Mouse (Mus musculus) olfactory bulb, adult 2 months (tissue): Measurements from ENCODE around the gene Rasgef1b. TPM values are rescaled to one million over a fixed set of nuclear protein-coding genes. Genes with fewer than 3 reads are reported as not detected.

Experiments
- H3K27ac ChIP-seq: fragments of 200-500 bp; 2 replicates; pipeline ENCODE4 v1.5.1; 2012; ENCODE audit warnings: low read depth, low read length; ENCODE audit not compliant: insufficient read depth
- H3K4me1 ChIP-seq: fragments of 200-500 bp; 2 replicates; pipeline ENCODE4 v1.6.1; 2012; ENCODE audit warnings: low read length; ENCODE audit not compliant: control insufficient read depth, insufficient read depth
- H3K4me3 ChIP-seq: fragments of 200-500 bp; 2 replicates; pipeline ENCODE4 v1.5.1; 2012; ENCODE audit warnings: mild to moderate bottlenecking, low read depth, low read length, moderate library complexity; ENCODE audit not compliant: insufficient read depth
- CTCF ChIP-seq: fragments of 200-500 bp; IDR thresholded peaks from 2 replicates; pipeline ENCODE4 v1.5.1; 2012; ENCODE audit warnings: low read depth, mild to moderate bottlenecking, low read length, moderate library complexity; ENCODE audit not compliant: insufficient read depth
- POLR2A ChIP-seq: fragments of 200-500 bp; IDR thresholded peaks from 2 replicates; pipeline ENCODE4 v1.6.1; 2012; ENCODE audit warnings: mild to moderate bottlenecking, low read depth, low read length, moderate library complexity; ENCODE audit not compliant: insufficient read depth
- WGBS: fragments of 180-500 bp; shearing (Covaris S2); methylation state at CpG from one replicate; pipeline ENCODE4 v1.1.7; 2018; 5-methylcytosine and 5-hydroxymethylcytosine counted together
- polyA plus RNA-seq: library from polyadenylated mRNA; stranded (reverse); fragments of >200 nt; gene quantifications from 2 replicates; pipeline ENCODE4 v1.2.4, GENCODE M21; 2012; ENCODE audit warnings: low replicate concordance; ENCODE audit not compliant: missing spikeins, insufficient read depth, insufficient read length

Rasgef1b gene
- polyA plus RNA-seq, 1 experiment, result not detected

DNA sequence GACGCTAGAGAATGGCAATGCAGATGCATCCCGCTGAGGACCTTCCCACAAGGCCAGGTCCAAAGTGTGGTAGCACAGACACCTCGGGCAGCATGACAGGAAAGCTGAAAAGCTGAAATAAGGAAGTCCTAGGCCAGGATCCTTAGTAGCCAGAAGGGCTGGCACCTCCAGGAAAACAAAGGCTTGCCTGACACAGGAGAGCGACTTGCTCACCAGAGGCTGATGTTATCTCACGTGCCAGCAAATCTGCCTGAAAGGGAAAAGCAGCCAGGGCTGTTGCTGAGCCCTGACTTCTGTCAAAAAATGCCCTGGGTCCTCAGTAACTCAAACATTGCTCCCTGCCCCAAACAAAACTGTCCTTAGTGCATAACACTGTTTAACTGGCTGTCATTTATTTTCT lies 478.0 kb downstream of the Rasgef1b start:
- Histone ChIP-seq H3K27ac (peak overlapping the region; percentile 44; the same call in 1 of the 2 replicates), H3K4me3 (peak overlapping the region; percentile 32), H3K4me1 (peaks cover 13% of the 10 kb centered on the region; the same call in 1 of the 2 replicates)
- WGBS, result 56% methylated on average over 5 of the region's 5 CpGs
- no peak for TF ChIP-seq POLR2A
- TF ChIP-seq CTCF, result no peak

- Histone ChIP-seq H3K4me1 (peaks cover 13% of the 10 kb centered on the region; the same call in 1 of the 2 replicates), H3K27ac (no peak overlapping the region), H3K4me3 (no peak overlapping the region)
- TF ChIP-seq POLR2A, result no peak
- TF ChIP-seq CTCF, result peak; percentile 94
- WGBS, result 2% methylated on average over 7 of the region's 7 CpGs
Observed at GRCm38 (mm10) chr5:99248501-99248900, 480.4 kb downstream of the Rasgef1b start.

- H3K4me1 ChIP-seq, result peaks cover 13% of the 10 kb centered on the region; the same call in 1 of the 2 replicates
- no peak overlapping the region for H3K27ac ChIP-seq
- H3K4me3 ChIP-seq, result no peak overlapping the region
- WGBS, result 88% methylated on average over 6 of the region's 6 CpGs
- no peak for TF ChIP-seq CTCF
- no peak for TF ChIP-seq POLR2A
Observed at GRCm38 (mm10) chr5:99247915-99248314, 480.9 kb downstream of the Rasgef1b start.

DNA sequence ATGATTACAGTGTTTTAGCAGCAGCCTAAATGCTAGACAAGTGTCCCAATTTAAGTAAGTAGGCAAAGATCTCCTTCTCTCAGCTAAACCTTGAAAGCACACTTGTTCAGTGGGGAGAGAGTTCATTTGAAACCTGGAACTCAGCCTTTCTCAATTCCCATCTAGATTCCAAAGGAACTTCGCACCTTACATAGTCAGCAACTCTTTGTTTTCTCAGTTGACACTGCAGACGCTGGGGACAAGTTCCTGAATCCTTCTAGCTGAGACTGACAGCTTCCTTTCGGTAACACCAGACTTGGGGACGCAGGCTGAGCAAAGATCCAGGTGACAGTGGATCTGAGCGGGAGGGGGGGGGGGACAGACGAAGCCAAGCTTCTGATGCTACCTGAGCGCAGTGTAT lies 481.4 kb downstream of the Rasgef1b start:
- no peak overlapping the region for H3K27ac ChIP-seq
- H3K4me1 ChIP-seq, result peaks cover 13% of the 10 kb centered on the region; the same call in 1 of the 2 replicates
- TF ChIP-seq POLR2A, result no peak
- TF ChIP-seq CTCF, result no peak
- 71% methylated on average over 7 of the region's 7 CpGs for WGBS
- H3K4me3 ChIP-seq, result no peak overlapping the region

DNA sequence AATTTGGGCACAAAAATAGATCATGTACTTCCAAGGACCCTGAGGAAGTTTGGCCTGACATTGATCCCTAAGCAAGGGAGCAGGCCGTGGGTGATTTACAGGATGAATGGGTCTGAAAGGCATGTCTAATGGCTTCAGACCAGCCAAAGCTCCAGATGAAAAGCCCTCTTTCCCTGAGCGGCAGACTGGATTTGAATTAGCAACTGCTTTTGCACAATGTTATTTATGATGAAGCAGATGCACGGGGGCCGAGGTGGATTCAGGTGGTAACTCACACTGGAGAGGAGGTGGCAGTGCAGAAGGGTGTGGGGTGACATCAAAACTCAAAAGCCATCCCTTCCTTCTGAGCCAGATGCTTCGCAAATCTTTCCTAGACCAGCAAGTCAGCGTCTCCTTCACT lies 481.9 kb downstream of the Rasgef1b start:
- WGBS, result 66% methylated on average over 6 of the region's 6 CpGs
- TF ChIP-seq CTCF (no peak), POLR2A (no peak)
- Histone ChIP-seq H3K27ac (no peak overlapping the region), H3K4me3 (no peak overlapping the region), H3K4me1 (peaks cover 13% of the 10 kb centered on the region; the same call in 1 of the 2 replicates)

DNA sequence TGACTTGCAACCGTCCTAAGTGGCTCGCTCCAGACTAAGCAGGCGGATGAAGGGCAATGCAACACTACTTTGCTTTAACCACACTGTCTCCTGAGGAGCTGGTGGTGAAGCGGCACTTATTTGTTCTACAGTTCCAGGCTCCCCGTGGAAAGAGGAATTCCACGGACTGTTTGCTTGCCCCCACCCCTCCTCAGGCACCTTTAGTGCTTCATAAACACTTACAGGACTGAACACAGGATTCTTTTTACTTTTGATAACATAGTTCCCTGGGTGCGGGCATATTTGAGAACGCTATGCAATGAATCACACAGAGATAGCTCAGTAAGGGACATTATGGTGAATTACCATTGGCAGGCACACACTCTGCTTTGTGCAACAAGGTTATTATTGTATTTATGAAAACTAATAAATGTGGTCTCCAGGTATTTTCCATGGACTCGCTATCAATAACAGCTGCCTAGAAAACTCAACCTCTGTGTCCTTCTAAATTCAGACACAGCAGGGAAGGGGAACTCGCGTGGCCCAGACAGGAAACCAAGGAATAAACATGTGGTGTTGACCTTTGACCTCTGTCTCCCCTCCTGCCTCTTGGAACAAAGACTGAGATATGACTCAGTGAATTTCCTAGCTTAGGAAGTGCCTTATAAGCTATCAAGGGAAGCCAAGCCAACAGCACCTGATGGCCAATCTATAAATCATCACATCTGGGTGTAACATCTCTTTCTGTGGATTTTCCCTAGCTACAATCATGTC lies 486.7 kb downstream of the Rasgef1b start:
- TF ChIP-seq POLR2A (no peak), CTCF (no peak)
- 88% methylated on average over 11 of the region's 11 CpGs for WGBS
- Histone ChIP-seq H3K4me3 (no peak overlapping the region), H3K4me1 (no peaks in the 10 kb centered on the region), H3K27ac (no peak overlapping the region)

DNA sequence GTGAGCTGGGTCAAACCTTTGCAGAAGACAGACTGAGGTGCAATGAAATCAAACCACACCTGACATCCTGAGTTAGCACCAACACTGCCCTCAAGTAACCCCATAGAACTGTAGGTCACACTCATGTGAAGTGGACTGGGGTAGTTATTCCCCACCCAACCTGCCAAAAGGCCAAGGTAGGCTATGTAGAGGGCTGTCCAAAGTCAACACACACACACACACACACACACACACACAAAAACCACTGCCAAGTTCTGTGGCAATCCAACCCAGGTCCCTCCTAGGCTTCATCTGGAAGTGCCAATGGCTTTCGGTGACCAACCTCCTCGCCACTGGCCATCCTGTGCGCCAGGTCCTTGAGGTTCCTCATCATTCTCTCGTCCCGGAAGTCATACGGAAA lies 488.4 kb downstream of the Rasgef1b start:
- no peaks in the 10 kb centered on the region for H3K4me1 ChIP-seq
- no peak for TF ChIP-seq POLR2A
- TF ChIP-seq CTCF, result no peak
- WGBS, result 95% methylated on average over 6 of the region's 6 CpGs

GRCm38 (mm10) chr5:99239677-99240076 lies 489.2 kb downstream of the Rasgef1b start:
- Histone ChIP-seq H3K4me1 (no peaks in the 10 kb centered on the region), H3K4me3 (no peak overlapping the region), H3K27ac (no peak overlapping the region)
- TF ChIP-seq POLR2A, result no peak
- TF ChIP-seq CTCF, result no peak
- 91% methylated on average over 9 of the region's 9 CpGs for WGBS

More for the DNA sequence above, 488.4 kb downstream of the Rasgef1b start:
- Histone ChIP-seq H3K27ac (no peak overlapping the region), H3K4me3 (no peak overlapping the region)

DNA sequence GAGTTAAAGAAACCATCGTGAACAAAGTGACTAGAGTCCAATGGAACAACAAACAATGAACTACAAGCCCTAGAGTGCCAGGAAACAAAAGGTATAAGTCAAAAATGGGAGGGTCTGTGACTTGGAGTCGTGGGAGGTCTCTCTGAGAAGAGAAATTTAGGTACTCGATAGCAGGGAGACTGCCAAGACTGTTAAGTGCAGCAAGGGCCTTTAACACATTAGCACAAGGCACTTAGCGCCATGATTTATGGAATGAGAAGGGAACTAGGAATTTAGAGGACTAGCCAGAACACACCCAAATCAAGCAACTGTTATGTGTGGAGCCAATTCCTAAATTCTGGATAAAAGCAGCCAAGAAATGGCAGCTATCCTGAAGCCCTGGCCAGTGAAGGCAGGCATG lies 490.7 kb downstream of the Rasgef1b start:
- H3K4me3 ChIP-seq, result no peak overlapping the region
- 89% methylated on average over 4 of the region's 4 CpGs for WGBS
- TF ChIP-seq CTCF (no peak), POLR2A (no peak)
- H3K4me1 ChIP-seq, result no peaks in the 10 kb centered on the region
- H3K27ac ChIP-seq, result no peak overlapping the region

DNA sequence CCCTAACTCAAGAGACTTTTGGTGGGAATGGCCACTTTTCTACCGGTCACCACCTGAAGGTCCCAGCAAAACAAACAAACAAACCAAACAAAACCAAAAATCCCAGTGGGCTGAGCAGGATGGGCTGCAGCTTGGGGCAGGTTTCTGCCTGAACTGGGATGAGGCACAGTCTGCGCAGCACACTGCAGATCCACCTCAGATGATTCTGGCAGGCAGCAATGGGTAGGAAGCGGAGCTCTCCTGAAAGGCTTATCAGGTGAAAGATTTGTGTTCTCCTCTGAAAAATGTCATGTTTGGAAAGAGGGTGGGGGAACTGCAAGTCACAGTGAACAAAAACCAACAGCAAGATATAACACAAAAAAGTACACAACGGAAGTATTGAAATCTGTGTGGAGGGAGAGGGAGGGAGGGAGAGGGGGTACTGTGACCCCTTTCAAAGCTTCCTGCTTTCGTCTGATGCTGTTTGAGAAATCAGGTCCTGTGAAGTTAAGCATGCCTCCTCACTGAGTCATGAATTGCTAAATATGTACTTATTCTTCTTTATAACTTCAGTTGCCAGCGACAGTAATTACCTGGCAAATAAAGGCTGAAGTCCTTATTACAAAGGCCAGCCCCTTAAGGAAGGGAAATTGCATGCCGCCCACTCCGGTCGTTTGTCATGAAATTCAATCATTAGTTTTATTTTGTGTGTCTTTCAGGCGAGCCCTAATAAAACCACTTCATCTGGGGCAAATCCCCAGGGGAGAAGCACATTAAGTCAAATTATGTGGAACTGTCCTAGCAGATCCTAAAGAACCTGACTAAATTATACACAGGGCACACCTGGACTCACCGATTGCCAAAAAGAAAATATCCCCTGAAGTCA lies 491.7 kb downstream of the Rasgef1b start:
- no peak for TF ChIP-seq POLR2A
- TF ChIP-seq CTCF, result no peak
- Histone ChIP-seq H3K27ac (no peak overlapping the region), H3K4me1 (no peaks in the 10 kb centered on the region), H3K4me3 (no peak overlapping the region)
- WGBS, result 58% methylated on average over 11 of the region's 11 CpGs
